Mouse (Mus musculus): ENCODE measurements around the gene Bbs9. TPM values are rescaled to one million over a fixed set of nuclear protein-coding genes. Genes with fewer than 3 reads are reported as not detected.

The Bbs9 gene
- polyA plus RNA-seq, 1 experiment = 14.3 TPM

- peak in 1 of 2 experiments; percentile 33 for DNase-seq (ENCODE audit: extremely low spot score in 1 of 2, low spot score in 1 of 2)
These were observed 7.9 kb upstream of the Bbs9 start for GRCm38 (mm10) chr9:22467371-22468169.

- DNase-seq (ENCODE audit: extremely low spot score in 1 of 2, low spot score in 1 of 2) = peak in 1 of 2 experiments; percentile 32
These were observed 7.2 kb upstream of the Bbs9 start for GRCm38 (mm10) chr9:22468170-22468898.

- no peak for DNase-seq (ENCODE audit: extremely low spot score in 1 of 2, low spot score in 1 of 2)
These were observed 6.6 kb upstream of the Bbs9 start for GRCm38 (mm10) chr9:22468899-22469259.

- DNase-seq (ENCODE audit: extremely low spot score in 1 of 2, low spot score in 1 of 2) = no peak
These were observed 5.9 kb upstream of the Bbs9 start, which contains the start of gene Rp9 for GRCm38 (mm10) chr9:22469643-22470042. Gene Rp9 (minus strand): TSS chr9:22469743.

GRCm38 (mm10) chr9:22476265-22476664 lies 750 bp downstream of the Bbs9 start:
- peak in 1 of 2 experiments; percentile 38 for DNase-seq (ENCODE audit: extremely low spot score in 1 of 2, low spot score in 1 of 2)

GRCm38 (mm10) chr9:22478946-22479345 lies 3.4 kb downstream of the Bbs9 start:
- DNase-seq (ENCODE audit: extremely low spot score in 1 of 2, low spot score in 1 of 2) = no peak

- DNase-seq (ENCODE audit: extremely low spot score in 1 of 2, low spot score in 1 of 2) = peak in 1 of 2 experiments; percentile 50
These were observed 8.5 kb downstream of the Bbs9 start for GRCm38 (mm10) chr9:22483866-22484561.

GRCm38 (mm10) chr9:22484562-22485308 lies 9.2 kb downstream of the Bbs9 start:
- DNase-seq (ENCODE audit: extremely low spot score in 1 of 2, low spot score in 1 of 2) = no peak

- DNase-seq (ENCODE audit: extremely low spot score in 1 of 2, low spot score in 1 of 2) = no peak
These were observed 10.7 kb downstream of the Bbs9 start for GRCm38 (mm10) chr9:22486211-22486610.

GRCm38 (mm10) chr9:22488963-22489362 lies 13.4 kb downstream of the Bbs9 start:
- DNase-seq (ENCODE audit: extremely low spot score in 1 of 2, low spot score in 1 of 2) = no peak

GRCm38 (mm10) chr9:22494203-22494807 lies 18.8 kb downstream of the Bbs9 start:
- DNase-seq (ENCODE audit: extremely low spot score in 1 of 2, low spot score in 1 of 2) = no peak

- DNase-seq (ENCODE audit: extremely low spot score in 1 of 2, low spot score in 1 of 2) = no peak
These were observed 19.6 kb downstream of the Bbs9 start for GRCm38 (mm10) chr9:22495133-22495532.

GRCm38 (mm10) chr9:22497021-22497767 lies 21.7 kb downstream of the Bbs9 start:
- DNase-seq (ENCODE audit: extremely low spot score in 1 of 2, low spot score in 1 of 2) = no peak

- peak in 1 of 2 experiments; percentile 5 for DNase-seq (ENCODE audit: extremely low spot score in 1 of 2, low spot score in 1 of 2)
These were observed 27.5 kb downstream of the Bbs9 start for GRCm38 (mm10) chr9:22502972-22503371.

- no peak for DNase-seq (ENCODE audit: extremely low spot score in 1 of 2, low spot score in 1 of 2)
These were observed 28.1 kb downstream of the Bbs9 start for GRCm38 (mm10) chr9:22503581-22503980.

GRCm38 (mm10) chr9:22505574-22505973 lies 30.1 kb downstream of the Bbs9 start:
- no peak for DNase-seq (ENCODE audit: extremely low spot score in 1 of 2, low spot score in 1 of 2)

- no peak for DNase-seq (ENCODE audit: extremely low spot score in 1 of 2, low spot score in 1 of 2)
These were observed 39.6 kb downstream of the Bbs9 start for GRCm38 (mm10) chr9:22515076-22515475.

GRCm38 (mm10) chr9:22518394-22519041 lies 43.0 kb downstream of the Bbs9 start:
- peak in 1 of 2 experiments; percentile 63 for DNase-seq (ENCODE audit: extremely low spot score in 1 of 2, low spot score in 1 of 2)

GRCm38 (mm10) chr9:22523460-22523859 lies 47.9 kb downstream of the Bbs9 start:
- DNase-seq (ENCODE audit: extremely low spot score in 1 of 2, low spot score in 1 of 2) = no peak

Data from frontal cortex, adult 2 months (tissue).